Mouse (Mus musculus) olfactory bulb, adult 2 months (tissue): ENCODE results near the gene Sumf1. TPM values are rescaled to one million over a fixed set of nuclear protein-coding genes. Genes with fewer than 3 reads are reported as not detected.

Source experiments
- H3K27ac ChIP-seq: fragments of 200-500 bp; 2 replicates; pipeline ENCODE4 v1.5.1; 2012; ENCODE audit warnings: low read depth, low read length; ENCODE audit not compliant: insufficient read depth
- H3K4me1 ChIP-seq: fragments of 200-500 bp; 2 replicates; pipeline ENCODE4 v1.6.1; 2012; ENCODE audit warnings: low read length; ENCODE audit not compliant: control insufficient read depth, insufficient read depth
- H3K4me3 ChIP-seq: fragments of 200-500 bp; 2 replicates; pipeline ENCODE4 v1.5.1; 2012; ENCODE audit warnings: mild to moderate bottlenecking, low read depth, low read length, moderate library complexity; ENCODE audit not compliant: insufficient read depth
- CTCF ChIP-seq: fragments of 200-500 bp; IDR thresholded peaks from 2 replicates; pipeline ENCODE4 v1.5.1; 2012; ENCODE audit warnings: low read depth, mild to moderate bottlenecking, low read length, moderate library complexity; ENCODE audit not compliant: insufficient read depth
- POLR2A ChIP-seq: fragments of 200-500 bp; IDR thresholded peaks from 2 replicates; pipeline ENCODE4 v1.6.1; 2012; ENCODE audit warnings: mild to moderate bottlenecking, low read depth, low read length, moderate library complexity; ENCODE audit not compliant: insufficient read depth
- WGBS: fragments of 180-500 bp; shearing (Covaris S2); methylation state at CpG from one replicate; pipeline ENCODE4 v1.1.7; 2018; 5-methylcytosine and 5-hydroxymethylcytosine counted together
- polyA plus RNA-seq: library from polyadenylated mRNA; stranded (reverse); fragments of >200 nt; gene quantifications from 2 replicates; pipeline ENCODE4 v1.2.4, GENCODE M21; 2012; ENCODE audit warnings: low replicate concordance; ENCODE audit not compliant: missing spikeins, insufficient read depth, insufficient read length

Gene Sumf1
- polyA plus RNA-seq, 1 experiment: not detected

- WGBS: 93% methylated on average over 1 of the region's 1 CpGs
Observed at GRCm38 (mm10) chr6:108190690-108191089, 5.3 kb upstream of the Sumf1 start.

GRCm38 (mm10) chr6:108185685-108186009 lies 265 bp upstream of the Sumf1 start:
- TF ChIP-seq POLR2A (no peak), CTCF (no peak)
- no peak overlapping the region for H3K4me3 ChIP-seq
- no peak overlapping the region for H3K27ac ChIP-seq
- 11% methylated on average over 4 of the region's 4 CpGs for WGBS
- H3K4me1 ChIP-seq: 0 out of 2 replicates have a peak, but pooled peaks cover 2% of the 10 kb centered on the region

More at GRCm38 (mm10) chr6:108190690-108191089, 5.3 kb upstream of the Sumf1 start:
- Histone ChIP-seq H3K4me3 (no peak overlapping the region), H3K27ac (no peak overlapping the region), H3K4me1 (no peaks in the 10 kb centered on the region)
- no peak for TF ChIP-seq CTCF
- no peak for TF ChIP-seq POLR2A

- no peak for TF ChIP-seq POLR2A
- TF ChIP-seq CTCF: no peak
- Histone ChIP-seq H3K4me1 (no peaks in the 10 kb centered on the region), H3K27ac (no peak overlapping the region), H3K4me3 (no peak overlapping the region)
- WGBS: 93% methylated on average over 2 of the region's 2 CpGs
Observed at GRCm38 (mm10) chr6:108179087-108179486, 6.3 kb downstream of the Sumf1 start.

- 85% methylated on average over 3 of the region's 3 CpGs for WGBS
- Histone ChIP-seq H3K27ac (no peak overlapping the region), H3K4me1 (no peaks in the 10 kb centered on the region), H3K4me3 (no peak overlapping the region)
- TF ChIP-seq POLR2A (no peak), CTCF (no peak)
Observed at GRCm38 (mm10) chr6:108174181-108174580, 11.2 kb downstream of the Sumf1 start.

GRCm38 (mm10) chr6:108172219-108172618 lies 13.2 kb downstream of the Sumf1 start:
- 97% methylated on average over 1 of the region's 1 CpGs for WGBS
- TF ChIP-seq POLR2A (no peak), CTCF (no peak)

GRCm38 (mm10) chr6:108169466-108169865 lies 15.9 kb downstream of the Sumf1 start:
- Histone ChIP-seq H3K4me1 (no peaks in the 10 kb centered on the region), H3K4me3 (no peak overlapping the region), H3K27ac (no peak overlapping the region)
- WGBS: 97% methylated on average over 3 of the region's 3 CpGs
- no peak for TF ChIP-seq POLR2A
- no peak for TF ChIP-seq CTCF

More at GRCm38 (mm10) chr6:108172219-108172618, 13.2 kb downstream of the Sumf1 start:
- Histone ChIP-seq H3K4me1 (no peaks in the 10 kb centered on the region), H3K27ac (no peak overlapping the region), H3K4me3 (no peak overlapping the region)

- Histone ChIP-seq H3K4me3 (no peak overlapping the region), H3K27ac (no peak overlapping the region), H3K4me1 (no peaks in the 10 kb centered on the region)
- TF ChIP-seq POLR2A (no peak), CTCF (no peak)
- 90% methylated on average over 6 of the region's 6 CpGs for WGBS
Observed at GRCm38 (mm10) chr6:108168723-108169122, 16.7 kb downstream of the Sumf1 start.

GRCm38 (mm10) chr6:108167946-108168680 lies 17.3 kb downstream of the Sumf1 start:
- TF ChIP-seq CTCF: no peak
- no peak for TF ChIP-seq POLR2A
- Histone ChIP-seq H3K4me3 (no peak overlapping the region), H3K27ac (no peak overlapping the region), H3K4me1 (no peaks in the 10 kb centered on the region)
- WGBS: 76% methylated on average over 7 of the region's 7 CpGs

GRCm38 (mm10) chr6:108165598-108165997 lies 19.8 kb downstream of the Sumf1 start:
- TF ChIP-seq CTCF: no peak
- TF ChIP-seq POLR2A: no peak
- Histone ChIP-seq H3K4me1 (0 out of 2 replicates have a peak, but pooled peaks cover 2% of the 10 kb centered on the region), H3K4me3 (no peak overlapping the region), H3K27ac (no peak overlapping the region)
- WGBS: 93% methylated on average over 2 of the region's 2 CpGs
